Mouse (Mus musculus) heart, postnatal 0 days (tissue): ENCODE measurements at regions not wholly inside any gene's neighbourhood (a gene's known extent, or its start where the extent isn't known, plus 50 kb on each side); places are given as distances from the start of the nearest gene placed in this dataset.

Experiments
- ATAC-seq: fragments of 200-750 bp; cut with Nextera tagmentation; 2 replicates; pipeline ENCODE4 v1.8.0; 2017; ENCODE audit warnings: low read depth, moderate number of reproducible peaks, moderate library complexity; ENCODE audit not compliant: insufficient read depth
- DNase-seq: peaks from one replicate; pipeline ENCODE4 v3.0.0-alpha.2; 2016; ENCODE audit warnings: low spot score
- H3K27ac ChIP-seq: fragments of 300-500 bp; sonication (generic); 2 replicates; pipeline ENCODE4 v1.5.1; 2014; ENCODE audit warnings: low read depth, mild to moderate bottlenecking
- H3K27me3 ChIP-seq: fragments of 300-500 bp; sonication (generic); 2 replicates; pipeline ENCODE4 v1.6.1; 2014; ENCODE audit warnings: low read length, mixed read lengths; ENCODE audit not compliant: control insufficient read depth, insufficient read depth
- H3K36me3 ChIP-seq: fragments of 300-500 bp; sonication (generic); replicated peaks from 2 replicates; pipeline ENCODE4 v1.6.1; 2014; ENCODE audit warnings: low read length, mixed read lengths; ENCODE audit not compliant: control insufficient read depth, insufficient read depth
- H3K4me1 ChIP-seq: fragments of 300-500 bp; sonication (generic); 2 replicates; pipeline ENCODE4 v1.6.1; 2014; ENCODE audit warnings: antibody characterized with exemption; ENCODE audit not compliant: control insufficient read depth, insufficient read depth
- H3K4me2 ChIP-seq: fragments of 300-500 bp; sonication (generic); 2 replicates; pipeline ENCODE4 v1.6.1; 2014; ENCODE audit warnings: low read depth, mild to moderate bottlenecking, low read length, moderate library complexity
- H3K4me3 ChIP-seq: fragments of 300-500 bp; sonication (generic); 2 replicates; pipeline ENCODE4 v1.5.1; 2014; ENCODE audit warnings: low read depth, low read length
- H3K9ac ChIP-seq: fragments of 300-500 bp; sonication (generic); replicated peaks from 2 replicates; pipeline ENCODE4 v1.6.1; 2014; ENCODE audit warnings: low read depth, low read length, mixed read lengths
- H3K9me3 ChIP-seq: fragments of 300-500 bp; sonication (generic); replicated peaks from 2 replicates; pipeline ENCODE4 v1.6.1; 2016; ENCODE audit warnings: low read length; ENCODE audit not compliant: control insufficient read depth
- CTCF ChIP-seq: IDR thresholded peaks from 2 replicates; pipeline ENCODE4 v1.5.1; 2016; ENCODE audit warnings: antibody characterized with exemption, control low read depth, low read depth
- EP300 ChIP-seq: IDR thresholded peaks from 2 replicates; pipeline ENCODE4 v1.6.1; 2016; ENCODE audit warnings: antibody characterized with exemption, low read depth
- WGBS: fragments of 180-500 bp; shearing (Covaris S2); extraction: QIAGEN DNeasy Blood & Tissue Kit; methylation state at CpG from one replicate; pipeline ENCODE4 v1.1.7; 2014; 5-methylcytosine and 5-hydroxymethylcytosine counted together

DNA sequence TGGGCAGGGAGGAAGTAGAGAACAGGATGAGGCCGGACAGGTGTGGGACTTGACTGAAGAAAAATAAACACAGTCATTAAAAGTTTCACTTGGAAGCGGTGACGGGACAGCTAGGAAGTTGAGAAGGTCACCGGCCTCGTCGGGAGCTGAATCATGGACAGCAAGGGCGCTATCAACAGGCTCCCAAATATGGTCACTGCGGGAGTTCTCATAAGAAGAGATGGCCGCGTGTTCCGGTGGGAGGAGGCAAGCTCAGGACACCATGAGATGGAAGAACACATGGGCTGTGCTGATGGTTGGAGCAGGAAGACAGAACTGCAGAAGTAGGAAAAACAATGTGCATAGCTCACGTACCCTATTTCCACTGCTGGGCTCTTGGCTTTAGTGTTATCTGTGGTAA is 68.9 kb upstream of the Vldlr start:
- Histone ChIP-seq H3K4me1 (0 out of 2 replicates have a peak, but pooled peaks cover 4% of the 10 kb centered on the region), H3K36me3 (no peaks in the 10 kb centered on the region), H3K27me3 (no peaks in the 10 kb centered on the region), H3K9me3 (no peaks in the 10 kb centered on the region), H3K4me3 (no peak overlapping the region), H3K9ac (no peak overlapping the region), H3K4me2 (no peak overlapping the region), H3K27ac (no peak overlapping the region)
- no peak for TF ChIP-seq EP300
- DNase-seq, result peak; percentile 49
- peak; percentile 30; the same call in 1 of the 2 replicates for ATAC-seq
- WGBS, result 35% methylated on average over 12 of the region's 12 CpGs

GRCm38 (mm10) chr19:27148330-27148729 is 68.0 kb upstream of the Vldlr start:
- TF ChIP-seq EP300, result no peak
- TF ChIP-seq CTCF, result no peak
- 0 out of 2 replicates have a peak, but pooled peaks cover 4% of the 10 kb centered on the region for H3K4me1 ChIP-seq
- no peak overlapping the region for H3K9ac ChIP-seq
- no peak overlapping the region for H3K27ac ChIP-seq
- no peak overlapping the region for H3K4me2 ChIP-seq
- no peak overlapping the region for H3K4me3 ChIP-seq
- DNase-seq, result no peak
- H3K9me3 ChIP-seq, result no peaks in the 10 kb centered on the region
- no peaks in the 10 kb centered on the region for H3K36me3 ChIP-seq
- no peaks in the 10 kb centered on the region for H3K27me3 ChIP-seq
- WGBS, result 65% methylated on average over 5 of the region's 5 CpGs
- no peak for ATAC-seq

- no peaks in the 10 kb centered on the region for H3K36me3 ChIP-seq
- no peaks in the 10 kb centered on the region for H3K9me3 ChIP-seq
- TF ChIP-seq CTCF (no peak), EP300 (no peak)
- no peak for DNase-seq
- no peak overlapping the region for H3K4me2 ChIP-seq
- ATAC-seq, result no peak
- WGBS, result 55% methylated on average over 4 of the region's 4 CpGs
- H3K4me3 ChIP-seq, result no peak overlapping the region
- H3K27ac ChIP-seq, result no peak overlapping the region
- 0 out of 2 replicates have a peak, but pooled peaks cover 4% of the 10 kb centered on the region for H3K4me1 ChIP-seq
- H3K27me3 ChIP-seq, result no peaks in the 10 kb centered on the region
- H3K9ac ChIP-seq, result no peak overlapping the region
These were observed 66.7 kb upstream of the Vldlr start for GRCm38 (mm10) chr19:27149567-27149966.

DNA sequence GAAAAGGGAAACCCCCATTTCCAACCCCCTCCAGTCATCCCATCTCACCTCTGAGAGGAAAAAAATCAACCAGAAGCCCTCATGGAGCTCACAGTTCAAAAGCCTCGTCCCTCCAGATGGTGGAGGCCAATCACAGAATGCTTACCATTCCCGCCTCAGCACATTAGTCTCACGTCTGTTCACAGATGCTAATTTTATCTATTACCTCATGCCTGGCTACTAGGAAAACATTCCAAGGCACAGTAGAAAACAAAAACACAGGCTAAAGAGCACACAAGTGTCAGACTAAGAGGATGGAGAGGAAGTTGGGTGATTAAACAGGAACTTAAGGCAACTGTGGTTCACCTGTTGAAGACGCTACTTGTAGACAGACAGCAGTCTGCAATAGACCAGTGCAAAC is 54.4 kb upstream of the Vldlr start:
- Histone ChIP-seq H3K4me1 (no peaks in the 10 kb centered on the region), H3K9me3 (no peaks in the 10 kb centered on the region), H3K36me3 (no peaks in the 10 kb centered on the region), H3K27ac (no peak overlapping the region), H3K27me3 (no peaks in the 10 kb centered on the region), H3K9ac (no peak overlapping the region), H3K4me3 (no peak overlapping the region), H3K4me2 (no peak overlapping the region)
- ATAC-seq (peak; percentile 76), DNase-seq (peak; percentile 45)
- 39% methylated on average over 4 of the region's 4 CpGs for WGBS
- TF ChIP-seq CTCF (no peak), EP300 (no peak)
